Mouse (Mus musculus) mature B cell (primary cell): ENCODE measurements around the gene Ly6g6c.

Experiments
- in situ Hi-C: fragments of 300-500 bp; cut with MboI; formaldehyde crosslinking; loops from 2 replicates; pipeline ENCODE4 v1.14.3; 2019

Gene Ly6g6c

GRCm38 (mm10) chr17:35064951-35065947, at the start of gene Ly6g6c:
TSS of gene Ly6g6c (plus strand) at chr17:35065388.
- in situ Hi-C loops = loop anchor here (5.0 kb wide), 1 partner anchor 43 kb away; no protein-coding TSS in a partner anchor

DNA sequence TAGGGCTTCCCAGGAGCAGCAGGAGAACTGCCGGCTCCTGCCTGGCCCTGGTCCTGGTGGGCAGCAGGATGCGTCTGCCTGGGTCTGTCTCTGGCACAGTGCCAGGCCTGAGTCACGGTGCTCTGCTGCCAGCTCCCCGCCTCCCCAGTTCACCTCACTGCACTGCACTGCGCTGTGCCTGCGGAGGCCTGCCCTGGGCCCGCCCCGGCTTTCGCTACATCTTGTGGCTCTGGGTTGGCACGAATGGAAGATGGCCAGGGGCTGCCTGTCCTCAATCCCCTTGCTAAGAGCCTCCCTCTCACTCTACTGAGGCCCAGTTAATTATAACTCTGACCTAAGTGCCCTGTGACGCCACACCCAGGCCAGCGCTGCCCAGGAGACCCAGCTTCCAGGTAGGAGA, 48.8 kb upstream of the Ly6g6c start, which contains the start of gene Vwa7:
Vwa7 (plus strand) TSS at position 204 of the 400 bp plus-strand sequence.
- in situ Hi-C loops = no loop called here

DNA sequence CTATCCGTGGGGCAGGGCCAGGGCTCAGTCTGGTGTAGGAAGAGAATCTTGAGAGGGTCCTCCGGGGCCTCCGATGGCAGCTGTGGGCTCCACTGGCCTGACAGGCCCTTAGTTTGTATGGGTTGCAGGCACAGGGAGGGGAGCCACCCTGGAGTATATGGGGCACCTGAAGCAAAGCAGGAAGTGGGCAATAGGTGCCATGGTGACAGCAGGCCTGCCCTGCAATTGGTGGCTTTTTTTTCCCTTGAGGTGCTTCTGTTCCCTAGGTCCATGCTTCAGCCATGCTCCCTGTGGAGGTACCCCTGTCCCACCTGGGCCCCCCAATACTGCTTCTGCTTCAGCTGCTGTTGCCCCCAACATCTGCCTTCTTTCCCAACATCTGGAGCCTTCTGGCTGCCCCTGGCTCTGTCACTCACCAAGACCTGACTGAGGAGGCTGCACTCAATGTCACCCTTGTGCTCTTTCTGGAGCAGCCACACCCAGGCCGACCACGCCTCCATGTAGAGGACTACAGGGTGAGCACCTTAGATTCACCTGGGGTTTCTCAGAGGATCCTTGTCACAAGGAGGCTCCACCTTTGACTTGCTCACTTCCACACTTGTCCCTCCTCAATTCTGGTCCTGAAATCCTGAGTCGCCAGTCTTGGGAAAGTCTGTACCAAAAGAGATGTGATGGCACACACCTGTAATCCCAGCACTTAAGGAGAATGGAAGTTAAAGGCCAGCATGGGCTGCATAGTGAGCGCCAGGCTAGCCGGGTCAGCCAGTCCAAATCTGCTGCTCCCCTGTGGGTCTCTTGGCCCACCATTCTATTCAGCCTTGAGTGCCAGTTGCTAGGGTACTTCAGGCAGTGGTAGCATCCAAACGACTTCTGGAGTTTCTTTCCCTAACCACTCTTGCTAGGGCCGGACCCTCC, 48.1 kb upstream of the Ly6g6c start:
- in situ Hi-C loops = no loop called here

- in situ Hi-C loops = no loop called here
These were observed 47.5 kb upstream of the Ly6g6c start for GRCm38 (mm10) chr17:35017706-35018030.

DNA sequence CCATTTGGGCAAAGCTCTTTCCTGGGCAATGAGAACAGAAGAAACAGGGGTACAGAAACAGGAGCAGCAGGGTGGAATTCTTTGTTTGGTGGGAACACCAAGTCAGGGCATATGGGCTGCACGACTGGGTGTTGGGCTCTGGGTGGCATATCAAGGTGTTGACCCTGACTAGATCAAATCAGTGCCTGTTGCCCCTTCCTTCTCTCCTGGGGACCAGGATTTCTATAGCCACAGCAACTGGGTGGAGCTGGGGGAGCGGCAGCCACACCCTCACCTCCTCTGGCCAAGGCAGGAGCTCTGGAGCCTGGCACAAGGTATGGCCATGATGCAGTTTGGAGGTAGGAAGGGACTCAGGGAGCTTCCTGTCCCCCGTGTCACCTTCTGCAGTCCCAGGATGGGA, 47.0 kb upstream of the Ly6g6c start:
- in situ Hi-C loops = no loop called here

DNA sequence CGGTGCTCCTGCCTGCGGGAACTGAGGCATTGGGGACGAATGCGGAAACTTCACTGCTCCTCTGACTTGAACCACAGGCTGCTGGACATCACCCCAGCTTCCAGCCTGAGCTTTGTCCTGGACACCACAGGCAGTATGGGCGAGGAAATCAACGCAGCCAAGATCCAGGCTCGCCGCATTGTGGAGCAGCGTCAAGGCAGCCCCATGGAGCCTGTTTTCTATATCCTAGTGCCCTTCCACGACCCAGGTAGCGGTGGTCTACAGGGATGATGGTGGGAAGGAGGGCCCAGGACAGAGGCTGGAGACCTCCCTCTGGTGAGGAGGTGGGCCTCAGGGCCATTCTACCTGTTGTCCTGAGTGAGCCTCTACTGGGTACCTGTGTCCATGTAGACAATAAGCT, 45.3 kb upstream of the Ly6g6c start:
- in situ Hi-C loops = loop anchor here (5.0 kb wide), 1 partner anchor 42 kb away; no protein-coding TSS in a partner anchor

- in situ Hi-C loops = loop anchor here (5.0 kb wide), 1 partner anchor 42 kb away; no protein-coding TSS in a partner anchor
These were observed 44.6 kb upstream of the Ly6g6c start for GRCm38 (mm10) chr17:35020551-35020950.

DNA sequence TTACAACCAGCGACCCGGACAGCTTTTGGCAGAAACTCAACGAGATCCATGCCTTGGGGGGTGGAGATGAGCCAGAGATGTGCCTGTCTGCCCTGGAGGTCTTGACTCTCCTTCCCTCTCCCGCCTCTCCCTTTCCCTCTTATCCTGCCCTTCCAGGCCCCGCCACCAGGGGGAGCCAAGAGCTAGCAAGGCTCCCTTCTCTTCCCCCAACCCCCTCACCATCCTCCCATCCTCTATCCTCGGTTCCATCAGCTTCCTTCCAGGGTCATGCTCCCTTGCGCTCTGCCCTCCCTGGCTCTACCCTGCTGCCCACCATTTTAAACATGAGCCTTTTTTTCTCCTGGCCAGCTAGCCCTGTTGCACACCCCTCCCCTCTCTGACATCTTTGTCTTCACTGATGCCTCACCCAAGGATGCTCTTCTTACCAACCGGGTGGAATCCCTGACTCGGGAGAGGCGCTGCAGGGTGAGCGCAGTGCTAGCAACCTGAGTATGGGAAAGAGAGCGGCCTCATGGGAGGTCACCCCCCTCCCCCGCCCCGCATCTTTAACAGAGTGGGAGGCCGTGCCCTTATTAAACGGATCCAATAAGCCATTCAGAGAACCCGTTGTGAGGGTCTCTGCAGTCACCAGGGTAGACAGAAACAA, 43.9 kb upstream of the Ly6g6c start:
- in situ Hi-C loops = loop anchor here (5.0 kb wide), 1 partner anchor 41 kb away; no protein-coding TSS in a partner anchor

DNA sequence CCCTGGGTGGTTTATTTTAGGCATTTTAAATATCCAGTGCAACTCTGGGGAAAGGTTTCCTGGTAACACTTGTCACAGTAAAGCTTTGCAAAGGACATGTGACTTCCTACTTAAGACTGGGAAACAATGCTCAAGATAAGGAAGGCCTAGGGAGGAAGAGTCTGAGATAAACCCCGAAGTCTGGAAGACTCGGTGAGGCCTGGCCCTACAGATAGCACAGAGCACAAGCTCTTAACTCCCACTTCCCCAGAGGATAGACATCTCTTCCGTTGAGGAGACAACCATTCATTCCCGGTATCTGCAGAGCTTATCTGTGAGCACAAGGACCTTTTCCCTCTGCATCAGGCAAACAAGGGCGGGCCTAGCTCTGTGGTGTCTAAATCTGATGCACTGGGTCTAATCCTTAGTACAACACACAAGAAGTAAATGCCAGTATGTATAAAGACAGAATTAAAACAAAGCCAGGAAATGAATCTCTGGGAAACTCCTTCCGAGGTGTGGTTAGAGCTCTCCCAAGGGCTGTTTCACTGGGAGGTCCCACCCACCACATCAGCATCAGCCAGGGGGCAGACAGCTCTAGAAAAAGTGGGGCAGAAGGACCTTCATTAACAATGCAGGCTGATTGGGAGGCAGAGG, 43.2 kb upstream of the Ly6g6c start:
- in situ Hi-C loops = loop anchor here (5.0 kb wide), 1 partner anchor 40 kb away; no protein-coding TSS in a partner anchor

- in situ Hi-C loops = loop anchor here (5.0 kb wide), 1 partner anchor 40 kb away; no protein-coding TSS in a partner anchor
These were observed 42.6 kb upstream of the Ly6g6c start for GRCm38 (mm10) chr17:35022541-35023060.

GRCm38 (mm10) chr17:35023221-35023620, 42.0 kb upstream of the Ly6g6c start:
- in situ Hi-C loops = loop anchor here (5.0 kb wide), 1 partner anchor 39 kb away; no protein-coding TSS in a partner anchor

DNA sequence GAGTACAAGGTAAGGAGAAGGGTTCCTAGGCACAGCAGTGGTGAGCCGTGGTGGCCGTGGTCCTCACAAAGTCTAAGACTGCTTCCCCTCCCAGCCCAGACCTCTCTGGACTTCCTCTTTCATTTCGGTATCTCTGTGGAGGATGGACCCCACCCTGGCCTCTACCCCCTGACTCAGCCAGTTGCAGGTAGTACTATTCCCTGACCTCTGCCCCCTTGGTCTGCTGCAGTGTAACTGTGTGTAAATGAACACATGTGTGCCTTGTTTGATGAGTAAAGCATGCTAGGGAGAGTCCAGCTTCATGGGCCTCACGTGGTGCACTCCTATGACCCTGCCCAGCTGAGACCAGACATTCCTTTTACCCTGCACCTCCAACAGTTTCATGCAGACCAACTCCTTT, 41.4 kb upstream of the Ly6g6c start:
- in situ Hi-C loops = loop anchor here (5.0 kb wide), 1 partner anchor 39 kb away; no protein-coding TSS in a partner anchor

GRCm38 (mm10) chr17:35024261-35024660, 40.9 kb upstream of the Ly6g6c start:
- in situ Hi-C loops = loop anchor here (5.0 kb wide), 1 partner anchor 38 kb away; no protein-coding TSS in a partner anchor

DNA sequence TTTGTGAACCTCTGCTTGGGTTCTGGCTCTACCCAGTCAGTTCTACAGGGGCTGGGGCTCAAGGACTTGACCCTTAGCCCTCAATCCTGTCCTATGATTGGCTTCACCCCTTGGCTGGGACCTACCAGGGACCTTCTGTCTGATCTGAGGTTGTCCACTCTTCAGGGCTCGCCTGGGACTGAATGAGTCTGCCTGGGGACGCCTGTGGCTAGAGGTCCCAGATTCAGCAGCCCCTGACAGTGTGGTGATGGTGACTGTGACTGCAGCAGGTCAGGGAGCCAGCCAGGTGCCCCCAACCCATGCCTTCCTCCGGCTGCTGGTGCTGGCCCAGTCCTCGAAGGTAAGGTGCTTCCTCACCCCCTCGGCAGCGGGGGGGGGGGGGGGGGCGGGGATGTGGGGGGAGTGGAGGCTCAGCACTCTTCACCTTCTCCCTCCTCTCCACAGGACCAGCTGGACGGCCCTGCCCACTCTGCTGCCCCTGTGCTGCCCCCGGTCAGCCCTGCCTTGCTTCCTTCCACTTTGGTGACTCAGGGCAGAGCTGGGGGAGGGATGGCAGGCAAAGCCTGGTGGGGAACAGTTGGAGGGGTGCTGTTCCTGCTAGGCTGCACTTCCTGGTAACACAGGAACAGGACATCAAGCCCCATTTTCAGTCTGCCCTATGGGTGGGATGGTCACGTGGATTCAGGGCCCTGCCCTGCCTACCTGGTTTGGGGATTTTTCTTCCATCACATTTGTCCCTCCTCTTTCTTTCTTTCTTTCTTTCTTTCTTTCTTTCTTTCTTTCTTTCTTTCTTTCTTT, 40.3 kb upstream of the Ly6g6c start:
- in situ Hi-C loops = loop anchor here (5.0 kb wide), 1 partner anchor 37 kb away; no protein-coding TSS in a partner anchor

DNA sequence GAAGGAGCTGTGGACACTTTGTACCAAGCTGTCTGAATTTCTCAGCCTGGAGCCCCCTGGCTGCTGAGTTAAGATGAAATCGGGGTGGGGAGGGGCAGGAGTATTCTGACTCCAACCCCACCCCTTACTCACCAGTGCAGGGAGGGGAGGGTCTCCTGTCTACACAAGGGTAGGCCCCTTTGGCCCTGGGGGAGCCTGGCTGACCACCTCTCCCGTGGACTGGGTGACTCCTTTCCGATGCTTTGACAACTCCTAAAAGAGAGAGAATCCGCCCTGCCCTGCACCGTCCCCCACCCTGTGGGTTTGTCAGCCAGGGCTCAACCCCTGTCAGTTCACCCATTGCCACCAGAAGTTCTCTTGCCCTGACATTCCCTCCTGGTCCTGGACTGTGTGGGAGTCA, 39.0 kb upstream of the Ly6g6c start:
- in situ Hi-C loops = no loop called here

GRCm38 (mm10) chr17:35027277-35028068, 37.7 kb upstream of the Ly6g6c start, which contains the start of gene Sapcd1:
TSS of gene Sapcd1 (minus strand) at chr17:35028016.
- in situ Hi-C loops = no loop called here

DNA sequence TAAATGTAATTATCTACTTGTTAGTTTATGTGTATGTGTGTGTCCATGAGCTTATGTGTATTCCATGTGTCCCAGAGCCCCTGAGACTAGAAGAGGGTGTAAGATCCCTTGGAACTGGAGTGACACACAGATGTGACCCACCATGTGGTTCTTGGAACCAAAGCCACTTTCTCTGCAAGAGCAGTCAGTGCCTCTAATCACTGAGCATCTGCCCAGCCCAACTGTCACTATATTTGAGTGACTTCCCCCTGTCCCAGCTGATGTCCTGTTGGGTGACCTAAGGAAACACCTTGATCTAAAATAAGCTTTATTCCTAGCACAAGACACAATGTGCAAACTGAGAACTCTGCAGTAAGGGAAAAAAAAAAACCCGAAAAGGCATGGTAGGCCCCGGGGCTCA, 36.9 kb upstream of the Ly6g6c start:
- in situ Hi-C loops = no loop called here

DNA sequence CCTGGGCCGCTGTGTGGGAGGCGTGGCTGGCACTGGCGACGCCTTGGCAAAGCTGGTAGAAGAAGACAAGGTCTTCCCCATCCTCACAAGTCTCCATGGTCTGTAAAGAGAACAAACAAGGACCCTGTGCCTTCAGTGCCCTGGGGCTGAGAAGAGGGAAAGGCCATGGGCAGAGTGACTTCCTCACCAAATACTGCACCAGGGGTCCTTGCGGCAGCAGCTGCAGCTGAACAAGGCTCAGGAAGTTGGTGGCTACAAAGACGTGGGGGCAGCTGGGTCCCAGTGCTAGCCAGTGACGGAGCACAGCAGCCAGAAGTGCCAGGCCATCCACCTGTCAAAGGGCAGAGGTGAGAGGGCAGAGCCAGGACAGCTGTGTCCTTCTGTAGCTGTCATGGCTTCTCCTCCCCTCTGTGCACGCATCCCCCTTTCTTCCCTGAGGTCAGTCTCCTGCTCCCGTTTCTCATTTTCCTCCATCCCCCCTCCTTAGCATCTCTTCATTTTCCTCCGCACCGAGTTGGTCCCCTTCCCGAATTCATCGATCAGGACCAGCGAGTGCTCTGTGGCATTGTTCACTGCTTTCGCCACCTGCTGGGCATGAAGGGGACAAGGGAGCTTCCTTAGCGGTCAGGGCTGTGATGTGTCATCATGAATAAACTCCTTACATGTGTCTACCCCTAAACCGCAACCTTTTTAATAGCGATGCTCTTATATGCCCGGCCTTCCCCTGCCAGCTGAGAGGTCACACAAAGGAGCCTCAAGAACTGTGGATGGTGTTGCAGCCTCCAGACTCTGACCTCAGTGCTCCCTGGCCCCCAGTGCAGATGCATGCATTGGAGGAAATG, 35.3 kb upstream of the Ly6g6c start:
- in situ Hi-C loops = no loop called here
